Mouse (Mus musculus) C2C12 (cell line): Measurements from ENCODE around the gene Smco1. TPM values are rescaled to one million over a fixed set of nuclear protein-coding genes. Genes with fewer than 3 reads are reported as not detected.

Source experiments
- H3K27me3 ChIP-seq: one replicate; pipeline ENCODE4 v1.6.1; 2011; ENCODE audit not compliant: control insufficient read depth, insufficient read depth, insufficient read length
- H3K36me3 ChIP-seq: one replicate; pipeline ENCODE4 v1.6.1; 2011; ENCODE audit not compliant: control insufficient read depth, insufficient read depth
- H3K4me3 ChIP-seq: one replicate; pipeline ENCODE4 v1.5.1; 2011; ENCODE audit warnings: mild to moderate bottlenecking, control low read depth; ENCODE audit not compliant: poor library complexity, insufficient read depth, severe bottlenecking
- H3K79me2 ChIP-seq: one replicate; pipeline ENCODE4 v1.6.1; 2011; ENCODE audit not compliant: control insufficient read depth, insufficient read depth
- H3K79me3 ChIP-seq: one replicate; pipeline ENCODE4 v1.6.1; 2011; ENCODE audit warnings: low read depth, control low read depth
- H3ac ChIP-seq: one replicate; pipeline ENCODE3; 2011; ENCODE audit warnings: low read depth; ENCODE audit not compliant: control insufficient read depth, insufficient read length
- CEBPB ChIP-seq: IDR thresholded peaks from one replicate; pipeline ENCODE4 v1.6.1; 2011; ENCODE audit warnings: low read depth, mild to moderate bottlenecking, control low read depth, moderate library complexity
- CTCF ChIP-seq: IDR thresholded peaks from one replicate; pipeline ENCODE4 v1.5.1; 2011; ENCODE audit not compliant: control insufficient read depth, insufficient read depth, insufficient read length
- FOSL1 ChIP-seq: IDR thresholded peaks from one replicate; pipeline ENCODE4 v1.8.0; 2011; ENCODE audit warnings: mild to moderate bottlenecking, low read length; ENCODE audit not compliant: poor library complexity, insufficient read depth, severe bottlenecking
- MAX ChIP-seq: IDR thresholded peaks from one replicate; pipeline ENCODE4 v1.6.1; 2011; ENCODE audit warnings: mild to moderate bottlenecking, control low read depth
- MYOD1 ChIP-seq: IDR thresholded peaks from one replicate; pipeline ENCODE4 v1.6.1; 2011; ENCODE audit warnings: low read depth; ENCODE audit not compliant: control insufficient read depth, insufficient read length
- MYOG ChIP-seq: IDR thresholded peaks from one replicate; pipeline ENCODE4 v1.6.1; 2011; ENCODE audit not compliant: control insufficient read depth, insufficient read length; ENCODE audit errors: extremely low read depth
- USF1 ChIP-seq: IDR thresholded peaks from one replicate; pipeline ENCODE4 v1.6.1; 2011; ENCODE audit warnings: low read depth, mild to moderate bottlenecking, control low read depth, moderate library complexity
- polyA plus RNA-seq: library from polyadenylated mRNA; unstranded; fragments of >200 nt; fragmentation: generic; extraction: Trizol; gene quantifications from one replicate; pipeline ENCODE4 v1.2.1, GENCODE M21; 2012; ENCODE audit warnings: missing spikeins

The Smco1 gene
- polyA plus RNA-seq, 1 experiment = not detected

- Histone ChIP-seq H3K4me3 (no peak overlapping the region), H3K27me3 (no peaks in the 10 kb centered on the region)
- TF ChIP-seq MYOG = no peak
- TF ChIP-seq CEBPB = no peak
- no peak for TF ChIP-seq USF1
- TF ChIP-seq CTCF = no peak
- TF ChIP-seq MAX = no peak
- no peak for TF ChIP-seq FOSL1
- no peak for TF ChIP-seq MYOD1
Observed at GRCm38 (mm10) chr16:32275041-32275440, 3.8 kb downstream of the Smco1 start.

GRCm38 (mm10) chr16:32275830-32276229 lies 4.6 kb downstream of the Smco1 start:
- Histone ChIP-seq H3K36me3 (peaks cover 6% of the 10 kb centered on the region), H3K79me3 (peaks cover 31% of the 10 kb centered on the region), H3ac (no peak overlapping the region), H3K27me3 (no peaks in the 10 kb centered on the region), H3K4me3 (no peak overlapping the region), H3K79me2 (peaks cover 34% of the 10 kb centered on the region)
- no peak for TF ChIP-seq MAX
- no peak for TF ChIP-seq MYOD1
- no peak for TF ChIP-seq CTCF
- TF ChIP-seq FOSL1 = no peak
- no peak for TF ChIP-seq MYOG
- TF ChIP-seq CEBPB = no peak
- TF ChIP-seq USF1 = no peak

More at GRCm38 (mm10) chr16:32275041-32275440, 3.8 kb downstream of the Smco1 start:
- H3K79me2 ChIP-seq = peaks cover 26% of the 10 kb centered on the region
- H3K36me3 ChIP-seq = peaks cover 6% of the 10 kb centered on the region
- H3ac ChIP-seq = no peak overlapping the region
- peaks cover 23% of the 10 kb centered on the region for H3K79me3 ChIP-seq

DNA sequence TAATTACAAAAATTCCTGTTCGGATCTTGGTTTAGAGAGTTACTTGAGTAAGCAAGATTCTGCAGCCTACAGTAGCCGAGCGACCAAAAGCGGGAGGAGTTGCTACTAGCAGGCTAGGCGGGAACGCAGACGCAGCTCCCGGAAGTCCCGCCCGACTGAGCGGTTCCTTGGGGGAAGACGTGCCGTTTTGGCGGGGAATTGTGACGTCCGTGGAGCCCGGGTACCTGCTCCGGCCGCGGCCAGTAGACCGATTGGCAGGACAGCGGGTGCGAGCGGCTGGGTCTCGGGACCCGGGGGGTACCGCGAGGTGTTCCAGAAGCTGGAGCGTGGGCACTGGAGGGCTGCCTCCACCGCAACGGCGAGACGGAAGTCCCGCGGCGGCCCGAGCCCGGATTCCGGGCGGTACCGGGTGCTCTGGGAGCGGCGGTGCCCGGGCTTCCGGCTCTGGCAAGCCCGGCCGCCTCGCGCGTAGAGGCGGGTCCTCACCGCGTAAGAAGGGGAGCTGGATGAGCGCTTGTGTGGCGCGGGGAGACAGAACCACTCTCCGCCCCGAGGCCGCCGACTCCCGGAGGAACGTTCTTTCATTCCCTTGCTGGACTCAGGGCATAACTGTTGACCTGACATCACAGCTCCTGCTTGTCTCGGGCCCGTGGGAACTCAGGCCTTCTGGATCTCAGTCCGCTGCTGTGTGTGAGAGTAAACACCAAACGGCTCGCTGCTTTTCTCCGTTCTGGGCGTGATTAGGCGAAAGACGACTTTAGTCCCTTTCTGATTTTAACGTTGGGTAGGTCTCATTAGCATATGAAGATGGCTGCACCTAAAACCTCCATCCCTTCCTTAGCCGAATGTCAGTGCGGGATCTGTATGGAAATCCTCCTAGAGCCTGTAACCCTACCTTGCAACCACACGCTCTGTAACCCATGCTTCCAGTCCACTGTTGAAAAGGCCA lies 6.3 kb downstream of the Smco1 start, which contains the start of gene Rnf168:
Gene Rnf168, plus strand, starts transcription at position 152 of the 949 bp plus-strand sequence.
- TF ChIP-seq USF1 (no peak), MYOG (no peak), FOSL1 (no peak), CEBPB (no peak), MYOD1 (no peak), CTCF (no peak), MAX (no peak)

DNA sequence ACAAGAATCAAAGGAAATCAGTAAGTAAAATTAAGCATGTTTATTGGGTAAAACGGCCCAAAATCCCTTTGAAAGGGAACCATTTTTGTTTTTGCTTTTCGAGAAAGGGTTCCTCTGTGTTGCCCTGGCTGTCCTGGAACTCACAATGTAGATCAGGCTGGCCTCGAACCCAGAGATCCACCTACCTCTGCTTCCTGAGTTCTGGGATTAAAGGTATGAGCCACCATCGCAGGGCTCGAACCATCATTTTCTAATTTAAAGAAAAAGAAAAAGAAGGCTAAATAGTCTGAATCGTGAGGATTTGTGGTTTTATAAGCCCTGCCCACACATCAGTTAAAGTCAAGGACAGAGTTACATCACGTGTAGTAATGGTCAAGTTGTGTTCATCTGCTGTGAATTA lies 7.1 kb downstream of the Smco1 start:
- Histone ChIP-seq H3K79me3 (peaks cover 38% of the 10 kb centered on the region), H3K79me2 (peaks cover 57% of the 10 kb centered on the region), H3K36me3 (peaks cover 24% of the 10 kb centered on the region), H3K27me3 (no peaks in the 10 kb centered on the region), H3K4me3 (peak overlapping the region; percentile 74), H3ac (no peak overlapping the region)
- no peak for TF ChIP-seq MAX
- no peak for TF ChIP-seq MYOG

More for the DNA sequence above, 6.3 kb downstream of the Smco1 start, which contains the start of gene Rnf168:
- Histone ChIP-seq H3K4me3 (peak within 1 kb of the TSS; percentile 74), H3K79me2 (peaks cover 51% of the 10 kb centered on the region), H3K79me3 (peaks cover 37% of the 10 kb centered on the region), H3K36me3 (peaks cover 18% of the 10 kb centered on the region), H3ac (peak within 1 kb of the TSS; percentile 98), H3K27me3 (no peaks in the 10 kb centered on the region)

DNA sequence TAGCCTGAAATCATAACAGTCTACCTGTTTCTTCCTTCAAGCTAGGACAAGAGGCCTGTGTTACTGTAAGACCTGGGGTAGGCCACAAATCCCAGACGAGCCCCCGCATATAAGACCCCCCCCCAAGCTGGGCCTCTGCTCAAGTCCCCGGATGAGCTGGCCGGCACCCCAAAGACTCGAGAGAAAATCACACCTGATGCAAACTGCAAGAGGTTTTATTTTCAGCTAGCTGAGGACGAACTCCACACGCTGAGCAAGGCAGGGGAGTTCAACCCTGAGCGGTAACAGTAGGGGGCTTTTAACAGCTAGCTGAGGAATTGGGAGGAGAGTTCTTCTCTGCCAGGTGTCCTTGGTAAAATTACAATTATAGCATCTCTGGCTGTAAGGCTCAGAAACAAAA lies 8.9 kb downstream of the Smco1 start:
- Histone ChIP-seq H3K79me3 (peaks cover 38% of the 10 kb centered on the region), H3K4me3 (no peak overlapping the region), H3K27me3 (no peaks in the 10 kb centered on the region), H3K79me2 (peaks cover 59% of the 10 kb centered on the region), H3K36me3 (peaks cover 41% of the 10 kb centered on the region), H3ac (no peak overlapping the region)
- TF ChIP-seq CEBPB = no peak
- no peak for TF ChIP-seq MYOG
- TF ChIP-seq MYOD1 = no peak
- no peak for TF ChIP-seq MAX
- no peak for TF ChIP-seq USF1
- no peak for TF ChIP-seq FOSL1
- TF ChIP-seq CTCF = no peak
